Mouse (Mus musculus) myocyte (in vitro differentiated cells): ENCODE results near the gene Ttyh1. TPM values are rescaled to one million over a fixed set of nuclear protein-coding genes. Genes with fewer than 3 reads are reported as not detected.

ENCODE experiments used
- H3K27me3 ChIP-seq: one replicate; pipeline ENCODE4 v1.6.1; 2011; ENCODE audit not compliant: control insufficient read depth, insufficient read depth, insufficient read length
- H3K36me3 ChIP-seq: one replicate; pipeline ENCODE4 v1.6.1; 2011; ENCODE audit not compliant: control insufficient read depth, insufficient read depth
- H3K4me2 ChIP-seq: one replicate; pipeline ENCODE4 v1.6.1; 2011; ENCODE audit warnings: low read depth, control low read depth
- H3K4me3 ChIP-seq: one replicate; pipeline ENCODE4 v1.5.1; 2011; ENCODE audit warnings: mild to moderate bottlenecking, control low read depth, moderate library complexity
- H3K79me2 ChIP-seq: one replicate; pipeline ENCODE4 v1.6.1; 2011; ENCODE audit not compliant: control insufficient read depth, insufficient read depth
- H3ac ChIP-seq: one replicate; pipeline ENCODE4 v1.6.1; 2011; ENCODE audit not compliant: control insufficient read depth, insufficient read length
- CEBPB ChIP-seq: IDR thresholded peaks from 2 replicates; pipeline ENCODE4 v1.6.1; 2011; ENCODE audit warnings: mild to moderate bottlenecking, moderate library complexity; ENCODE audit not compliant: poor library complexity, insufficient read depth, severe bottlenecking
- E2F4 ChIP-seq: IDR thresholded peaks from one replicate; pipeline ENCODE4 v1.6.1; 2011; ENCODE audit warnings: mild to moderate bottlenecking, control low read depth, moderate library complexity; ENCODE audit not compliant: insufficient read depth
- MAX ChIP-seq: IDR thresholded peaks from one replicate; pipeline ENCODE4 v1.6.1; 2011; ENCODE audit warnings: low read depth, mild to moderate bottlenecking, control low read depth
- MYOD1 ChIP-seq, 3 experiments: IDR thresholded peaks; one replicate each; pipeline ENCODE4 v1.6.1; 2011; ENCODE audit warnings: control low read depth in 2 of 3, low read depth in 2 of 3, mild to moderate bottlenecking in 2 of 3, moderate library complexity in 1 of 3; ENCODE audit not compliant: insufficient read length in 2 of 3, control insufficient read depth in 1 of 3
- MYOG ChIP-seq, 3 experiments: IDR thresholded peaks; one replicate each; pipeline ENCODE4 v1.6.1; 2011; ENCODE audit warnings: control low read depth in 2 of 3, low read depth in 2 of 3, mild to moderate bottlenecking in 2 of 3; ENCODE audit not compliant: insufficient read length in 2 of 3, control insufficient read depth in 1 of 3, insufficient read depth in 1 of 3
- POLR2A ChIP-seq: IDR thresholded peaks from one replicate; pipeline ENCODE4 v1.6.1; 2011; ENCODE audit warnings: low read depth, mild to moderate bottlenecking, control low read depth, moderate library complexity; ENCODE audit not compliant: insufficient read length
- POLR2AphosphoS2 ChIP-seq: IDR thresholded peaks from one replicate; pipeline ENCODE4 v1.6.1; 2011; ENCODE audit warnings: low read depth, control low read depth; ENCODE audit not compliant: insufficient read length
- REST ChIP-seq: IDR thresholded peaks from one replicate; pipeline ENCODE4 v1.6.1; 2011; ENCODE audit warnings: mild to moderate bottlenecking, control low read depth, moderate library complexity; ENCODE audit not compliant: insufficient read depth, insufficient read length
- SRF ChIP-seq: IDR thresholded peaks from one replicate; pipeline ENCODE4 v1.6.1; 2011; ENCODE audit warnings: low read depth; ENCODE audit not compliant: control insufficient read depth, insufficient read length
- TCF12 ChIP-seq: IDR thresholded peaks from one replicate; pipeline ENCODE4 v1.6.1; 2011; ENCODE audit warnings: mild to moderate bottlenecking, control low read depth; ENCODE audit not compliant: poor library complexity, insufficient read depth, severe bottlenecking
- TCF3 ChIP-seq: IDR thresholded peaks from one replicate; pipeline ENCODE4 v1.6.1; 2011; ENCODE audit warnings: low read depth, control low read depth; ENCODE audit not compliant: insufficient read length
- USF1 ChIP-seq: IDR thresholded peaks from one replicate; pipeline ENCODE4 v1.6.1; 2011; ENCODE audit warnings: low read depth, mild to moderate bottlenecking, control low read depth, moderate library complexity
- polyA plus RNA-seq: library from polyadenylated mRNA; unstranded; fragments of >200 nt; fragmentation: generic; extraction: Trizol; gene quantifications from one replicate; pipeline ENCODE4 v1.2.1, GENCODE M21; 2012; ENCODE audit warnings: missing spikeins

Ttyh1 gene
- polyA plus RNA-seq, 1 experiment, result 0.10 TPM

DNA sequence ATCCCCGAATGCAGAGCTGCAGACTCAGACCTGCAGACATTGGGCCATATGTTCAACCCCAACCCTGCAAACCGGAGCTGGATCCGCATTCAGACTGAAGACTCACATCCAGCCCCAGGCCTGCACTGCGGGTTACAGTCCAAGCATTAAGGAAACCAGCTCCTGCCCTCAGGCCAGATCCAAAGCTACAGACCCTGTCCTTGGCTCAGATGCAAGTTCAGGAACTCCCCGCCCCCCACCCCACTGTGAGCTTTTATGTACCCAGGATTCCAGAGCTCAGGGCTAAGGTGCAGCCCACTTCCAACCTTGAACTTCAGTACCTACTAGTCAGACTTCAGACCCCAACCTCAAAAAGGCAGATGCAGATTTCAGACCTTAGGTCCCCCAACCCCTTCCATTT is 5.6 kb downstream of the Ttyh1 start:
- no peaks in the 10 kb centered on the region for H3K79me2 ChIP-seq
- TF ChIP-seq MYOG (IDR thresholded peaks at IDR 0.05; ENCODE audit: control insufficient read depth in 1 of 3, insufficient read depth in 1 of 3, insufficient read length in 2 of 3, low read depth in 2 of 3) (no peak), USF1 (no peak), CEBPB (no peak), POLR2AphosphoS2 (no peak), TCF12 (no peak), POLR2A (no peak)
- no peak overlapping the region for H3K4me2 ChIP-seq
- no peak overlapping the region for H3K4me3 ChIP-seq
- no peaks in the 10 kb centered on the region for H3K36me3 ChIP-seq
- H3K27me3 ChIP-seq, result peaks cover 16% of the 10 kb centered on the region
- H3ac ChIP-seq, result no peak overlapping the region

DNA sequence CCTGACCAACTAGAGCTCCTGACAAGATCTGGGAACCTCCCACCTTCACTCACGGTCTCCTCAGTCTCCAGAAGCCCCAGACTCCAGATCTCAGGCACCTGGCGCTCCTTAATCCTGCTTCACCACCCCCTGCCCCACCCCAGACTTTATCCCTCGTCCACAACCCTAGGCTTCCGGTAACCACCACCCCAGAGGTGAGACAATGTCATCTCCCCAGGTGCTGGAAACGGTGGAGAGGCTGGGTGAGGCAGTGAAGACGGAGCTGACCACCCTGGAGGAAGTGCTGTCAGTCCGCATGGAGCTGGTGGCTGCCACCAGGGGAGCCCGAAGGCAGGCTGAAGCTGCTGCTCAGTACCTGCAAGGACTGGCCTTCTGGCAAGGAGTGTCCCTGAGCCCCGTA is 6.1 kb downstream of the Ttyh1 start:
- H3K79me2 ChIP-seq, result no peaks in the 10 kb centered on the region
- H3K4me3 ChIP-seq, result no peak overlapping the region
- H3K27me3 ChIP-seq, result peaks cover 12% of the 10 kb centered on the region
- no peaks in the 10 kb centered on the region for H3K36me3 ChIP-seq
- no peak overlapping the region for H3K4me2 ChIP-seq
- TF ChIP-seq MAX (no peak), MYOD1 (IDR thresholded peaks at IDR 0.05; ENCODE audit: control insufficient read depth in 1 of 3, insufficient read length in 2 of 3, low read depth in 2 of 3) (no peak), USF1 (no peak), E2F4 (no peak), CEBPB (no peak), POLR2AphosphoS2 (no peak), TCF3 (no peak), TCF12 (no peak), POLR2A (no peak), SRF (no peak), REST (no peak), MYOG (IDR thresholded peaks at IDR 0.05; ENCODE audit: control insufficient read depth in 1 of 3, insufficient read depth in 1 of 3, insufficient read length in 2 of 3, low read depth in 2 of 3) (no peak)
- H3ac ChIP-seq, result no peak overlapping the region

DNA sequence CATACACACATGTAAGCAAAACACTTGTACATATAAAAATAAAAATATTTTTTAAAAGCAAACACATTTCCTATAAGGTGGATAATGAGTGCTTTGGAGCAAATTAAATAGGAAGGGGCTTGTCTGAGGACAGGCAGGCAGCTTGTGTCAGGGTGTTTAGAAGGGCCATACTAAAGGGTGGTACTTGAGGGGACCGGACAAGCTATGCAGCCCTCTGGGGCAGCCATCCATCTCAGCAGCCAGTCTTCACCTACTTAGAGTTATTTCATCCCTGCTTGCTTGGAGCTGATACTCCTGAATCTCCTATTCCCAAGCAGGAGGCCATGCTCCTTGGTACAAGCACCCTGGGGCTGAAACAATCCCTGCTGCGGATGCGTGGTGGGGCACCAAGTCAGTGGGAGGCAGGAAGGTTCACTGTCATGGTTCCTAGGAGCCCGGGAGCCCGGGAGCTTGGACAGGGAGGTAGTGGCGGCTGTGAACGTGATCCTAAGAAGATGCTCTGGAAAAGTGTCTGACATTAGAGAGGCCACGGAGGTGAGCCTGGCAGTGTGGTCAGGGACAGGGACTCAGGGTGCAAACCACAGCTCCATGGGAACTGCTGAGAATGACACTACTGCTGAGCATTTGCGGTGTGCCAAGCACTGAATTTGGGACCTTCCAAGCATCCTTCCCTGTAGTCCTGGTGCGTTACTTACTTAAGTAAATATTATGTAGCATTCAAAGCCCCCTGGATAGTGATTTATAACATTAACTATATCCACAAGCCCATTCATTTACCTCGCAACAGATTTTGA is 8.0 kb downstream of the Ttyh1 start:
- H3ac ChIP-seq, result no peak overlapping the region
- H3K36me3 ChIP-seq, result no peaks in the 10 kb centered on the region
- H3K4me3 ChIP-seq, result no peak overlapping the region
- no peaks in the 10 kb centered on the region for H3K27me3 ChIP-seq
- TF ChIP-seq MYOD1 (IDR thresholded peaks at IDR 0.05; ENCODE audit: control insufficient read depth in 1 of 3, insufficient read length in 2 of 3, low read depth in 2 of 3) (no peak), MAX (no peak), CEBPB (no peak), POLR2A (no peak), MYOG (IDR thresholded peaks at IDR 0.05; ENCODE audit: control insufficient read depth in 1 of 3, insufficient read depth in 1 of 3, insufficient read length in 2 of 3, low read depth in 2 of 3) (no peak)
- no peak overlapping the region for H3K4me2 ChIP-seq
- no peaks in the 10 kb centered on the region for H3K79me2 ChIP-seq

DNA sequence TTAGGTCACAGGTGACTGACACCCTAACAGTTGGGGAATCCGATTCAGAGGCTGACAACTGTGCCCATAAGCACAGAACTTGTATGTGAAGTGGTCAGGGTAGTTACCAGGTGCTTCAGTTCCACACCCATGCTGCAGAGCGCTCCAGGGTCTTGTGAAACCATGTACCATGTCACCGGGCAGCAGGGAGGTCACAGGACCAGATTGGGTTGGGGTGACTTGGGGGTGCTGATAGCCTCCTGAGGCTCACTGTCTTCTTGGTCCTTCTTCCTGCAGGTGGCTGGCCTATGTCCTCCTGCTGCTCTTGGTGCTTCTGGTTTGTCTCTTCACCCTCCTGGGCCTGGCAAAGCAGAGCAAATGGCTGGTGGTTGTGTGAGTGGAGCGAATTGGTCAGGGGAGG is 8.7 kb downstream of the Ttyh1 start:
- Histone ChIP-seq H3K27me3 (no peaks in the 10 kb centered on the region), H3ac (no peak overlapping the region)
- no peak for TF ChIP-seq MYOD1 (IDR thresholded peaks at IDR 0.05; ENCODE audit: control insufficient read depth in 1 of 3, insufficient read length in 2 of 3, low read depth in 2 of 3)
- TF ChIP-seq E2F4, result no peak
- TF ChIP-seq REST, result no peak

DNA sequence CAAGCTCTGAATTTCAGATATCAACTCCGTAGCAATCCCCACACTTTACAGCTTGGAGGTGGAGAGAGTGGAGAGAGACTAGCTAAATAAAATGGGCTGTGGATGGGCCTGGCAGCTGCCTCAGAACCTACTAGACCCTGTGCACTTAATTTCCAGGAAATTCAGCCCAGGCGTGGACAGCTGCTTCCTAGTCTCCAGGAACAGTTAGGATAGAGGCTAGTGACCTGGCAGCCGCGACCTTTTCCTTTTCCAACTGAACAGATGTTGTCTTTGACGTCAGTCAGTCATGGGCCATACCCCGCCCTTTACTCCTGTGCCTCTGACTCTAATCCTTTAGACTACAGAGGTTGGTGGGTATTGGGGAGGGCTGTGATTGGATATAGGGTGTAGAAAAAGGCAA is 9.7 kb downstream of the Ttyh1 start:
- Histone ChIP-seq H3K79me2 (no peaks in the 10 kb centered on the region), H3K27me3 (no peaks in the 10 kb centered on the region), H3K36me3 (no peaks in the 10 kb centered on the region), H3K4me3 (no peak overlapping the region), H3K4me2 (no peak overlapping the region), H3ac (no peak overlapping the region)
- no peak for TF ChIP-seq USF1
- peak in 2 of 3 experiments; percentile 36 to 54 for TF ChIP-seq MYOG (IDR thresholded peaks at IDR 0.05; ENCODE audit: control insufficient read depth in 1 of 3, insufficient read depth in 1 of 3, insufficient read length in 2 of 3, low read depth in 2 of 3)

More for the DNA sequence above, 8.7 kb downstream of the Ttyh1 start:
- Histone ChIP-seq H3K4me3 (no peak overlapping the region), H3K79me2 (no peaks in the 10 kb centered on the region), H3K4me2 (no peak overlapping the region), H3K36me3 (no peaks in the 10 kb centered on the region)
